Mouse (Mus musculus): ENCODE results near the gene Ift27. TPM values are rescaled to one million over a fixed set of nuclear protein-coding genes. Genes with fewer than 3 reads are reported as not detected.

Gene Ift27
- total RNA-seq (2014; rRNA removed) = 29.5 and 37.3 TPM in 2 replicates
- polyA plus RNA-seq (2015; fragmentation: Nextera tagmentation; extraction: Ambion mirVana) = 116 and 120 TPM in 2 replicates

GRCm38 (mm10) chr15:78173972-78174886, at the start of gene Ift27:
Gene Ift27, minus strand, starts transcription at chr15:78174107.
- ATAC-seq (ENCODE audit: low FRiP score) = peak; percentile 95
- no peaks in the 10 kb centered on the region for H3K27me3 ChIP-seq (ENCODE audit: insufficient read depth, low read length)
- under 1% methylated on average over 40 of the region's 40 CpGs for WGBS
- H3K27ac ChIP-seq (ENCODE audit: low read depth, low read length) = peak within 1 kb of the TSS; percentile 78
- peak within 1 kb of the TSS; percentile 97 for H3K4me2 ChIP-seq (ENCODE audit: low read depth, low read length, poor library complexity, severe bottlenecking)
- peaks cover 19% of the 10 kb centered on the region for H3K4me1 ChIP-seq (ENCODE audit: insufficient read depth, low read length)
- H3K36me3 ChIP-seq (ENCODE audit: insufficient read depth, low read length) = no peaks in the 10 kb centered on the region
- no peaks in the 10 kb centered on the region for H3K9me3 ChIP-seq (ENCODE audit: low read length)
- H3K4me3 ChIP-seq (ENCODE audit: low read depth, low read length) = peak within 1 kb of the TSS; percentile 71
- peak within 1 kb of the TSS; percentile 76 for H3K9ac ChIP-seq (replicated peaks; ENCODE audit: low read length, poor library complexity, severe bottlenecking)
- TF ChIP-seq CTCF (IDR thresholded peaks at IDR 0.05) = peak; percentile 22; the same call in 1 of the 2 replicates
- peak; percentile 100 for DNase-seq (ENCODE audit: low spot score)

- 86% methylated on average over 9 of the region's 9 CpGs for WGBS
- DNase-seq (ENCODE audit: low spot score) (no peak), ATAC-seq (ENCODE audit: low FRiP score) (no peak)
- no peaks in the 10 kb centered on the region for H3K36me3 ChIP-seq (ENCODE audit: insufficient read depth, low read length)
- no peaks in the 10 kb centered on the region for H3K9me3 ChIP-seq (ENCODE audit: low read length)
- no peaks in the 10 kb centered on the region for H3K27me3 ChIP-seq (ENCODE audit: insufficient read depth, low read length)
- no peak for TF ChIP-seq CTCF (IDR thresholded peaks at IDR 0.05)
- H3K4me1 ChIP-seq (ENCODE audit: insufficient read depth, low read length) = no peaks in the 10 kb centered on the region
- H3K4me2 ChIP-seq (ENCODE audit: low read depth, low read length, poor library complexity, severe bottlenecking) = no peak overlapping the region
- H3K4me3 ChIP-seq (ENCODE audit: low read depth, low read length) = no peak overlapping the region
- H3K9ac ChIP-seq (replicated peaks; ENCODE audit: low read length, poor library complexity, severe bottlenecking) = no peak overlapping the region
- no peak overlapping the region for H3K27ac ChIP-seq (ENCODE audit: low read depth, low read length)
These were observed 41.4 kb upstream of the Ift27 start for GRCm38 (mm10) chr15:78215269-78215668.

- Histone ChIP-seq H3K4me1 (ENCODE audit: insufficient read depth, low read length) (no peaks in the 10 kb centered on the region), H3K36me3 (ENCODE audit: insufficient read depth, low read length) (no peaks in the 10 kb centered on the region), H3K27me3 (ENCODE audit: insufficient read depth, low read length) (no peaks in the 10 kb centered on the region), H3K4me2 (ENCODE audit: low read depth, low read length, poor library complexity, severe bottlenecking) (no peak overlapping the region), H3K4me3 (ENCODE audit: low read depth, low read length) (no peak overlapping the region), H3K9ac (replicated peaks; ENCODE audit: low read length, poor library complexity, severe bottlenecking) (no peak overlapping the region), H3K27ac (ENCODE audit: low read depth, low read length) (no peak overlapping the region), H3K9me3 (ENCODE audit: low read length) (no peaks in the 10 kb centered on the region)
- 87% methylated on average over 8 of the region's 8 CpGs for WGBS
- no peak for TF ChIP-seq CTCF (IDR thresholded peaks at IDR 0.05)
- no peak for DNase-seq (ENCODE audit: low spot score)
- ATAC-seq (ENCODE audit: low FRiP score) = no peak
These were observed 37.5 kb upstream of the Ift27 start for GRCm38 (mm10) chr15:78211367-78211766.

GRCm38 (mm10) chr15:78210203-78210602, 36.3 kb upstream of the Ift27 start:
- no peak for ATAC-seq (ENCODE audit: low FRiP score)
- 89% methylated on average over 4 of the region's 4 CpGs for WGBS
- Histone ChIP-seq H3K4me3 (ENCODE audit: low read depth, low read length) (no peak overlapping the region), H3K9me3 (ENCODE audit: low read length) (no peaks in the 10 kb centered on the region), H3K9ac (replicated peaks; ENCODE audit: low read length, poor library complexity, severe bottlenecking) (no peak overlapping the region), H3K27ac (ENCODE audit: low read depth, low read length) (no peak overlapping the region), H3K4me1 (ENCODE audit: insufficient read depth, low read length) (no peaks in the 10 kb centered on the region), H3K27me3 (ENCODE audit: insufficient read depth, low read length) (peaks cover 4% of the 10 kb centered on the region; the same call in 1 of the 2 replicates), H3K4me2 (ENCODE audit: low read depth, low read length, poor library complexity, severe bottlenecking) (no peak overlapping the region), H3K36me3 (ENCODE audit: insufficient read depth, low read length) (no peaks in the 10 kb centered on the region)
- no peak for TF ChIP-seq CTCF (IDR thresholded peaks at IDR 0.05)
- no peak for DNase-seq (ENCODE audit: low spot score)

GRCm38 (mm10) chr15:78206312-78206711, 32.4 kb upstream of the Ift27 start, which contains the start of gene Pvalb:
Gene Pvalb, minus strand, starts transcription at chr15:78206400.
- Histone ChIP-seq H3K9me3 (ENCODE audit: low read length) (no peaks in the 10 kb centered on the region), H3K27me3 (ENCODE audit: insufficient read depth, low read length) (peaks cover 38% of the 10 kb centered on the region), H3K4me2 (ENCODE audit: low read depth, low read length, poor library complexity, severe bottlenecking) (no peak within 1 kb of the TSS), H3K27ac (ENCODE audit: low read depth, low read length) (no peak within 1 kb of the TSS), H3K9ac (replicated peaks; ENCODE audit: low read length, poor library complexity, severe bottlenecking) (no peak within 1 kb of the TSS), H3K4me1 (ENCODE audit: insufficient read depth, low read length) (peaks cover 3% of the 10 kb centered on the region; the same call in 1 of the 2 replicates), H3K36me3 (ENCODE audit: insufficient read depth, low read length) (no peaks in the 10 kb centered on the region), H3K4me3 (ENCODE audit: low read depth, low read length) (no peak within 1 kb of the TSS)
- no peak for DNase-seq (ENCODE audit: low spot score)
- 90% methylated on average over 7 of the region's 7 CpGs for WGBS
- ATAC-seq (ENCODE audit: low FRiP score) = no peak
- no peak for TF ChIP-seq CTCF (IDR thresholded peaks at IDR 0.05)

- 43% methylated on average over 3 of the region's 3 CpGs for WGBS
- peaks cover 3% of the 10 kb centered on the region; the same call in 1 of the 2 replicates for H3K4me1 ChIP-seq (ENCODE audit: insufficient read depth, low read length)
- no peak overlapping the region for H3K9ac ChIP-seq (replicated peaks; ENCODE audit: low read length, poor library complexity, severe bottlenecking)
- no peaks in the 10 kb centered on the region for H3K36me3 ChIP-seq (ENCODE audit: insufficient read depth, low read length)
- H3K27me3 ChIP-seq (ENCODE audit: insufficient read depth, low read length) = peaks cover 38% of the 10 kb centered on the region
- H3K4me3 ChIP-seq (ENCODE audit: low read depth, low read length) = no peak overlapping the region
- ATAC-seq (ENCODE audit: low FRiP score) (0 out of 2 replicates have a peak, but pooled peaks have one; percentile 38), DNase-seq (ENCODE audit: low spot score) (peak; percentile 70)
- no peak overlapping the region for H3K4me2 ChIP-seq (ENCODE audit: low read depth, low read length, poor library complexity, severe bottlenecking)
- no peaks in the 10 kb centered on the region for H3K9me3 ChIP-seq (ENCODE audit: low read length)
- peak; percentile 60 for TF ChIP-seq CTCF (IDR thresholded peaks at IDR 0.05)
- H3K27ac ChIP-seq (ENCODE audit: low read depth, low read length) = no peak overlapping the region
These were observed 31.3 kb upstream of the Ift27 start for GRCm38 (mm10) chr15:78205192-78205591.
